Mouse (Mus musculus) kidney, adult 2 months (tissue): ENCODE results near the gene Gm20390.

Experiments
- CTCF ChIP-seq: fragments of 200-500 bp; conservative IDR thresholded peaks from 2 replicates; pipeline ENCODE4 v1.5.1; 2011; ENCODE audit warnings: low read depth, mild to moderate bottlenecking, control low read depth, low read length, moderate library complexity, mixed read lengths; ENCODE audit not compliant: insufficient read depth, insufficient read length
- POLR2A ChIP-seq: fragments of 200-500 bp; IDR thresholded peaks from one replicate; pipeline ENCODE4 v1.6.1; 2011; ENCODE audit warnings: low read depth, low read length, control low read depth

GRCm38 (mm10) chr11:93944986-93945385 lies 23.1 kb downstream of the Gm20390 start:
- no peak for TF ChIP-seq CTCF
- TF ChIP-seq POLR2A = no peak
